Mouse (Mus musculus) stomach, postnatal 0 days (tissue): Measurements from ENCODE around the gene Gimap8.

Experiments used
- CTCF ChIP-seq: IDR thresholded peaks from 2 replicates; pipeline ENCODE4 v1.5.1; 2016; ENCODE audit warnings: antibody characterized with exemption, low read depth, mild to moderate bottlenecking, moderate library complexity
- EP300 ChIP-seq: optimal IDR thresholded peaks from 2 replicates; pipeline ENCODE3; 2016; ENCODE audit warnings: antibody characterized with exemption

- TF ChIP-seq EP300 = no peak
- no peak for TF ChIP-seq CTCF
Observed at GRCm38 (mm10) chr6:48627511-48627924, 19.5 kb upstream of the Gimap8 start.
